Mouse (Mus musculus) liver (tissue): ENCODE data around the gene Slc46a1.

Experiments used
- DNase-seq: peaks from one replicate; pipeline ENCODE4 v3.0.0-alpha.2; 2020; ENCODE audit warnings: mixed read lengths

Gene Slc46a1

GRCm38 (mm10) chr11:78505430-78505829 is 39.9 kb downstream of the Slc46a1 start:
- DNase-seq: no peak

GRCm38 (mm10) chr11:78509148-78509547 is 43.7 kb downstream of the Slc46a1 start:
- DNase-seq: no peak

- peak; percentile 92 for DNase-seq
Observed at GRCm38 (mm10) chr11:78512025-78512957, 46.8 kb downstream of the Slc46a1 start, which contains the start of the genes Tmem199 and Poldip2. Gene Tmem199 (minus strand): TSS chr11:78512172. Gene Poldip2 (plus strand): TSS chr11:78512193.

GRCm38 (mm10) chr11:78513106-78513790 is 47.8 kb downstream of the Slc46a1 start:
- DNase-seq: no peak

- peak; percentile 39 for DNase-seq
Observed at GRCm38 (mm10) chr11:78515549-78516325, 50.2 kb downstream of the Slc46a1 start.

- no peak for DNase-seq
Observed at GRCm38 (mm10) chr11:78518931-78519330, 53.4 kb downstream of the Slc46a1 start.
